Mouse (Mus musculus) CH12.LX (cell line): ENCODE results near the gene Nav3. TPM values are rescaled to one million over a fixed set of nuclear protein-coding genes. Genes with fewer than 3 reads are reported as not detected.

ENCODE experiments used
- DNase-seq: peaks from one replicate; pipeline ENCODE4 v3.0.0-alpha.2; 2013; ENCODE audit errors: extremely low read depth
- H3K27ac ChIP-seq: 2 replicates; pipeline ENCODE4 v1.5.1; 2012; ENCODE audit warnings: low read depth, mild to moderate bottlenecking, control low read depth, moderate library complexity; ENCODE audit not compliant: insufficient read depth
- H3K27me3 ChIP-seq: replicated peaks from 2 replicates; pipeline ENCODE3; 2012; ENCODE audit warnings: inconsistent platforms
- H3K36me3 ChIP-seq, 2 experiments: replicated peaks in 1 of 2; 2 replicates each; pipeline versions ENCODE3 to v1.6.1; 2012; ENCODE audit warnings: inconsistent platforms in 1 of 2, low read length in 1 of 2, mild to moderate bottlenecking in 1 of 2, mixed read lengths in 1 of 2, moderate library complexity in 1 of 2; ENCODE audit not compliant: control insufficient read depth in 1 of 2, insufficient read depth in 1 of 2
- H3K4me1 ChIP-seq, 2 experiments: 2 replicates each; pipeline ENCODE4 v1.6.1; 2012; ENCODE audit warnings: inconsistent platforms in 1 of 2, moderate library complexity in 1 of 2; ENCODE audit not compliant: insufficient read depth in 2 of 2, control insufficient read depth in 1 of 2
- H3K4me2 ChIP-seq: 2 replicates; pipeline ENCODE4 v1.6.1; 2012; ENCODE audit warnings: low read depth, mild to moderate bottlenecking, control low read depth; ENCODE audit not compliant: poor library complexity, insufficient read depth, severe bottlenecking
- H3K4me3 ChIP-seq, 3 experiments: fragments of 150-350 bp in 1 of 3; sonication (generic) in 1 of 3; replicated peaks in 1 of 3; 2 replicates each; pipeline versions ENCODE3 to v1.5.1; 2011 to 2012; ENCODE audit warnings: low read depth in 2 of 3, low read length in 2 of 3, mild to moderate bottlenecking in 2 of 3, moderate library complexity in 2 of 3, control low read depth in 1 of 3, improper control_type of control experiment in 1 of 3, inconsistent platforms in 1 of 3, mixed read lengths in 1 of 3; ENCODE audit not compliant: poor library complexity in 1 of 3
- H3K79me2 ChIP-seq: replicated peaks from 2 replicates; pipeline ENCODE4 v1.6.1; 2012; ENCODE audit warnings: mild to moderate bottlenecking, moderate library complexity; ENCODE audit not compliant: control insufficient read depth, poor library complexity, insufficient read depth, severe bottlenecking; ENCODE audit errors: extremely low read depth
- H3K9ac ChIP-seq: 2 replicates; pipeline ENCODE4 v1.6.1; 2012; ENCODE audit warnings: low read depth, mild to moderate bottlenecking, control low read depth, moderate library complexity; ENCODE audit not compliant: insufficient read depth
- H3K9me3 ChIP-seq: replicated peaks from 2 replicates; pipeline ENCODE3; 2012; ENCODE audit warnings: low read length, inconsistent platforms, mixed read lengths
- BHLHE40 ChIP-seq: IDR thresholded peaks from 2 replicates; pipeline ENCODE4 v1.6.1; 2011; ENCODE audit warnings: mild to moderate bottlenecking, low read depth, low read length, improper control_type of control experiment
- CHD1 ChIP-seq: IDR thresholded peaks from 2 replicates; pipeline ENCODE4 v1.6.1; 2012; ENCODE audit warnings: low read depth, low read length, improper control_type of control experiment, inconsistent platforms
- CHD2 ChIP-seq: IDR thresholded peaks from 2 replicates; pipeline ENCODE4 v1.6.1; 2011; ENCODE audit warnings: low read length, improper control_type of control experiment
- CTCF ChIP-seq, 2 experiments: IDR thresholded peaks in 1 of 2; conservative IDR thresholded peaks in 1 of 2; 2 replicates each; pipeline ENCODE4 v1.5.1; 2011 to 2012; ENCODE audit warnings: low read depth in 2 of 2, low read length in 2 of 2, improper control_type of control experiment in 1 of 2, inconsistent platforms in 1 of 2, mild to moderate bottlenecking in 1 of 2, moderate library complexity in 1 of 2
- E2F4 ChIP-seq: IDR thresholded peaks from 2 replicates; pipeline ENCODE4 v1.6.1; 2011; ENCODE audit warnings: low read depth, low read length, improper control_type of control experiment; ENCODE audit not compliant: insufficient replicate concordance
- EP300 ChIP-seq: IDR thresholded peaks from 2 replicates; pipeline ENCODE4 v1.6.1; 2011; ENCODE audit warnings: low read length, improper control_type of control experiment
- ETS1 ChIP-seq: conservative IDR thresholded peaks from 2 replicates; pipeline ENCODE4 v1.6.1; 2012; ENCODE audit warnings: low read depth, mild to moderate bottlenecking, inconsistent platforms, low read length, improper control_type of control experiment, moderate library complexity
- HCFC1 ChIP-seq: IDR thresholded peaks from 2 replicates; pipeline ENCODE4 v1.6.1; 2012; ENCODE audit warnings: low read depth, mild to moderate bottlenecking, inconsistent platforms, low read length, improper control_type of control experiment
- IRF4 ChIP-seq: IDR thresholded peaks from 2 replicates; pipeline ENCODE4 v1.6.1; 2014; ENCODE audit warnings: low read depth, mild to moderate bottlenecking, inconsistent platforms, low read length, improper control_type of control experiment
- MAX ChIP-seq: IDR thresholded peaks from 2 replicates; pipeline ENCODE4 v1.6.1; 2011; ENCODE audit warnings: low read length, improper control_type of control experiment
- MAZ ChIP-seq: IDR thresholded peaks from 2 replicates; pipeline ENCODE4 v1.6.1; 2012; ENCODE audit warnings: low read depth, mild to moderate bottlenecking, inconsistent platforms, low read length, improper control_type of control experiment, moderate library complexity
- MEF2A ChIP-seq: IDR thresholded peaks from 2 replicates; pipeline ENCODE4 v1.6.1; 2014; ENCODE audit warnings: low read depth, mild to moderate bottlenecking, inconsistent platforms, low read length, improper control_type of control experiment, borderline replicate concordance
- MXI1 ChIP-seq: IDR thresholded peaks from 2 replicates; pipeline ENCODE4 v1.6.1; 2011; ENCODE audit warnings: mild to moderate bottlenecking, low read depth, low read length, improper control_type of control experiment
- NRF1 ChIP-seq: IDR thresholded peaks from 2 replicates; pipeline ENCODE4 v1.6.1; 2014; ENCODE audit warnings: low read depth, mild to moderate bottlenecking, inconsistent platforms, low read length, improper control_type of control experiment, moderate library complexity
- PAX5 ChIP-seq: IDR thresholded peaks from 2 replicates; pipeline ENCODE4 v1.6.1; 2012; ENCODE audit warnings: low read length, inconsistent platforms, mixed read lengths
- POLR2A ChIP-seq: IDR thresholded peaks from 2 replicates; pipeline ENCODE4 v1.6.1; 2011; ENCODE audit warnings: low read depth, mild to moderate bottlenecking, improper control_type of control experiment, low read length
- POLR2AphosphoS2 ChIP-seq: IDR thresholded peaks from 2 replicates; pipeline ENCODE4 v1.6.1; 2011; ENCODE audit warnings: low read depth, low read length, improper control_type of control experiment
- RAD21 ChIP-seq: IDR thresholded peaks from 2 replicates; pipeline ENCODE4 v1.6.1; 2011; ENCODE audit warnings: low read depth, mild to moderate bottlenecking, low read length, improper control_type of control experiment, moderate library complexity
- SIN3A ChIP-seq: IDR thresholded peaks from 2 replicates; pipeline ENCODE4 v1.6.1; 2012; ENCODE audit warnings: low read length, improper control_type of control experiment, inconsistent platforms
- TBP ChIP-seq: conservative IDR thresholded peaks from 2 replicates; pipeline ENCODE4 v1.6.1; 2011; ENCODE audit warnings: low read depth, low read length, improper control_type of control experiment
- TCF12 ChIP-seq: IDR thresholded peaks from 2 replicates; pipeline ENCODE4 v1.6.1; 2014; ENCODE audit warnings: low read depth, mild to moderate bottlenecking, inconsistent platforms, low read length, improper control_type of control experiment
- UBTF ChIP-seq: IDR thresholded peaks from 2 replicates; pipeline ENCODE4 v1.6.1; 2012; ENCODE audit warnings: low read depth, mild to moderate bottlenecking, inconsistent platforms, low read length, improper control_type of control experiment, moderate library complexity
- ZC3H11A ChIP-seq: IDR thresholded peaks from 2 replicates; pipeline ENCODE4 v1.6.1; 2012; ENCODE audit warnings: low read depth, mild to moderate bottlenecking, inconsistent platforms, low read length, improper control_type of control experiment
- ZKSCAN1 ChIP-seq: IDR thresholded peaks from 2 replicates; pipeline ENCODE4 v1.6.1; 2012; ENCODE audit warnings: low read depth, inconsistent platforms, low read length, improper control_type of control experiment, borderline replicate concordance
- ZMIZ1 ChIP-seq: IDR thresholded peaks from 2 replicates; pipeline ENCODE4 v1.6.1; 2012; ENCODE audit warnings: low read depth, mild to moderate bottlenecking, inconsistent platforms, low read length, improper control_type of control experiment
- ZNF384 ChIP-seq: IDR thresholded peaks from 2 replicates; pipeline ENCODE4 v1.6.1; 2012; ENCODE audit warnings: low read depth, low read length, improper control_type of control experiment, inconsistent platforms
- dilution Hi-C: fragments of 300-500 bp; cut with MboI; formaldehyde crosslinking; loops from 2 replicates; pipeline ENCODE4 v1.14.3; 2020; ENCODE audit warnings: low sequenced_read_pairs; ENCODE audit not compliant: extremely low pct_unique_long_range_greater_than_20kb, extremely low pct_ligation_motif_present
- in situ Hi-C: fragments of 300-500 bp; cut with MboI; formaldehyde crosslinking; loops from 3 replicates; pipeline ENCODE4 v1.14.3; 2019; ENCODE audit warnings: low sequenced_read_pairs, low pct_ligation_motif_present, low pct_unique_long_range_greater_than_20kb, mixed read lengths
- polyA plus RNA-seq: library from polyadenylated mRNA; unstranded; fragments of >175 nt; gene quantifications from 2 replicates; pipeline ENCODE4 v1.2.1, GENCODE M21; 2012; ENCODE audit warnings: low read depth; ENCODE audit not compliant: insufficient read length
- total RNA-seq, 2 experiments: library from RNA; depleted of rRNA; stranded (reverse); fragments of 300-350 nt in 1 of 2; fragments of >200 nt in 1 of 2; gene quantifications; 2 replicates each; pipeline ENCODE4 v1.2.3; 2012 to 2014

Nav3 gene
- total and polyA plus RNA-seq, 3 experiments, result 0.03 TPM; not detected in 2

GRCm38 (mm10) chr10:109903241-109903640 is 552.8 kb downstream of the Nav3 start:
- Histone ChIP-seq H3K27ac (no peak overlapping the region), H3K79me2 (no peaks in the 10 kb centered on the region), H3K9ac (no peak overlapping the region), H3K4me2 (no peak overlapping the region), H3K36me3 (no peaks in the 10 kb centered on the region), H3K4me3 (no peak overlapping the region), H3K27me3 (no peaks in the 10 kb centered on the region), H3K4me1 (no peaks in the 10 kb centered on the region), H3K9me3 (no peaks in the 10 kb centered on the region)
- DNase-seq, result no peak
- dilution Hi-C loops, result no loop called here
- in situ Hi-C loops, result no loop called here
- TF ChIP-seq ZC3H11A (no peak), MEF2A (no peak), ZMIZ1 (no peak), HCFC1 (no peak), RAD21 (no peak), UBTF (no peak), EP300 (no peak), CHD1 (no peak), PAX5 (no peak), NRF1 (no peak), CHD2 (no peak), SIN3A (no peak), POLR2AphosphoS2 (no peak), MXI1 (no peak), MAX (no peak), ETS1 (no peak), BHLHE40 (no peak)

DNA sequence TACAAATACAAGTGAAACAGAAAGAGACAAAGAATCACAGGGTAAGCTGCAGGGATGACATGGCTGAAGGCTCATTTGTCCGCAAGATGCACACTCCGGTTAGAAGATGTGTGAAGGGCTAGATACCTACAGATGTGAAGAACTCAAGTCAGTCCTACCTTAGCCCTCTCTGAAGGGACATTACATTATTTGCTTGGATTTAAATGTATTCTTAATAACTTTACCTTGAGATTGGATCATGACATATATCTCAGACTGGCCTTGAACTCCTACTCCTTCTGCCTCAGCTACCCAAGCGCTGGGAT is 566.9 kb downstream of the Nav3 start:
- no peak overlapping the region for H3K27ac ChIP-seq
- no peaks in the 10 kb centered on the region for H3K79me2 ChIP-seq
- dilution Hi-C loops (no loop called here), in situ Hi-C loops (no loop called here)
- H3K4me1 ChIP-seq, result peaks cover 0 to 14% of the 10 kb centered on the region in 2 experiments; a peak in 2 of 4 replicates
- H3K36me3 ChIP-seq, result no peaks in the 10 kb centered on the region
- TF ChIP-seq SIN3A (no peak), MEF2A (no peak), MAZ (no peak), CHD2 (no peak), TCF12 (no peak), ZNF384 (no peak), RAD21 (no peak), ZMIZ1 (no peak), ZKSCAN1 (no peak), POLR2AphosphoS2 (no peak), HCFC1 (no peak), E2F4 (no peak), CTCF (conservative IDR thresholded peaks at IDR 0.05 in 1 of 2, IDR thresholded peaks at IDR 0.05 in 1 of 2; ENCODE audit: low read depth in 2 of 2, low read length in 2 of 2) (no peak), NRF1 (no peak), IRF4 (no peak), POLR2A (no peak), TBP (no peak)
- H3K9ac ChIP-seq, result no peak overlapping the region
- no peak for DNase-seq
- H3K9me3 ChIP-seq, result no peaks in the 10 kb centered on the region
- no peak overlapping the region for H3K4me2 ChIP-seq
- no peak overlapping the region for H3K4me3 ChIP-seq
- no peaks in the 10 kb centered on the region for H3K27me3 ChIP-seq
